Mouse (Mus musculus) megakaryocyte, embryonic 14.5 days (primary cell): ENCODE results near the gene Spata48. TPM values are rescaled to one million over a fixed set of nuclear protein-coding genes. Genes with fewer than 3 reads are reported as not detected.

Experiments
- H3K27me3 ChIP-seq: replicated peaks from 2 replicates; pipeline ENCODE3; 2012; ENCODE audit warnings: inconsistent platforms
- H3K36me3 ChIP-seq: replicated peaks from 2 replicates; pipeline ENCODE3; 2012; ENCODE audit warnings: low read length, inconsistent platforms, mixed read lengths
- H3K4me1 ChIP-seq: 2 replicates; pipeline ENCODE4 v1.6.1; 2012; ENCODE audit warnings: inconsistent platforms
- H3K4me3 ChIP-seq: replicated peaks from 2 replicates; pipeline ENCODE3; 2012; ENCODE audit warnings: moderate library complexity, mild to moderate bottlenecking, inconsistent platforms
- H3K9me3 ChIP-seq: 2 replicates; pipeline ENCODE4 v1.6.1; 2012; ENCODE audit warnings: inconsistent platforms
- FLI1 ChIP-seq: IDR thresholded peaks from 2 replicates; pipeline ENCODE4 v1.6.1; 2012; ENCODE audit warnings: low read length, inconsistent platforms, mixed read lengths
- GATA1 ChIP-seq: IDR thresholded peaks from 3 replicates; pipeline ENCODE4 v1.6.1; 2012; ENCODE audit warnings: mixed read lengths, low read length, inconsistent platforms, borderline replicate concordance
- polyA plus RNA-seq: library from polyadenylated mRNA; stranded (reverse); fragments of >175 nt; gene quantifications from 2 replicates; pipeline ENCODE4 v1.2.3, GENCODE M21; 2012; ENCODE audit warnings: low replicate concordance; ENCODE audit not compliant: insufficient read depth

Spata48 gene
- polyA plus RNA-seq, 1 experiment: 6.8 TPM

- Histone ChIP-seq H3K4me3 (no peak overlapping the region), H3K36me3 (no peaks in the 10 kb centered on the region), H3K27me3 (no peaks in the 10 kb centered on the region), H3K9me3 (no peaks in the 10 kb centered on the region), H3K4me1 (peaks cover 24% of the 10 kb centered on the region)
- no peak for TF ChIP-seq GATA1
- no peak for TF ChIP-seq FLI1
These were observed 67.3 kb downstream of the Spata48 start for GRCm38 (mm10) chr11:11529165-11529564.

DNA sequence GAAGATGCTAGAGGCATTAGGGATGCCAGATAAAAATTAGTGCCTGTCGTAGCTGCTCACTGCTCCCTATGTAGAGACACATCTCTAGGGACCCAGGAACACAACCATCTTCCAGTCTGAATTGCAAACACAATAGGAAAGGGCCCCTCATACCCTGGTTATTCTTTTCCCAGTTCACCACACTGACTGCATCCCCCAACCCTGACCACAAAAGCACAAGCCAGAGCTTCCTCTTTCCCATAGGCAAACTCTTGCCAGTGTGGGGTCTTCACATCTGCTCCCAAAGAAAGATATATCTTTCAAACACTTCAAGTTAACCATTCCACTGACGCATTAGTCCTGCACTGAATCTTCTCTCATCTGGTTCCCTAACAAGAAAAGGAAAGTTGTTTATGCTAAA lies 68.2 kb downstream of the Spata48 start:
- Histone ChIP-seq H3K9me3 (no peaks in the 10 kb centered on the region), H3K36me3 (no peaks in the 10 kb centered on the region), H3K4me1 (peaks cover 24% of the 10 kb centered on the region), H3K27me3 (no peaks in the 10 kb centered on the region), H3K4me3 (no peak overlapping the region)
- TF ChIP-seq FLI1: no peak

- peaks cover 9% of the 10 kb centered on the region; the same call in 1 of the 2 replicates for H3K4me1 ChIP-seq
- no peak overlapping the region for H3K4me3 ChIP-seq
- H3K27me3 ChIP-seq: no peaks in the 10 kb centered on the region
- TF ChIP-seq GATA1 (no peak), FLI1 (no peak)
- no peaks in the 10 kb centered on the region for H3K9me3 ChIP-seq
- H3K36me3 ChIP-seq: no peaks in the 10 kb centered on the region
These were observed 74.4 kb downstream of the Spata48 start for GRCm38 (mm10) chr11:11536295-11536694.

DNA sequence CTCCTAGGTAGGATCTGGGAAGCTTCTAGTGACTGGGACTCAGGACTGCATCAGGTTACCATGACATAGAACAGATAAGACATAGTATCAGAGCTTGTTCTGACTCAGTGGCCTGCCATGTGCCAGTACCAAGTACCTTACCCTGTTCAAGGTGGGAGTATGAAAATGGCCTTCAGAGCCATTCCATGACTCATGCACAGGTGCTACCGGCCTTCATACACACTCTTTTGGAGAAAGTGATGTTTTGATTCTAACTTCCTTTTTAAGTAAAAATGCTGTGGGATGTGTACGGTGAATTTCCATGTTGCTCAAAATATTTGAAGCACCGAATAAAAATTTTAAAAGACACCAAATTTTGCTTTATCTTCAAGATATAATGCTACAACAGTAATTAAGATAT lies 84.1 kb downstream of the Spata48 start:
- Histone ChIP-seq H3K9me3 (no peaks in the 10 kb centered on the region), H3K4me1 (peaks cover 18% of the 10 kb centered on the region), H3K27me3 (no peaks in the 10 kb centered on the region), H3K4me3 (no peak overlapping the region), H3K36me3 (no peaks in the 10 kb centered on the region)
- no peak for TF ChIP-seq GATA1
- TF ChIP-seq FLI1: no peak

GRCm38 (mm10) chr11:11546903-11547511 lies 85.1 kb downstream of the Spata48 start:
- H3K36me3 ChIP-seq: no peaks in the 10 kb centered on the region
- peaks cover 18% of the 10 kb centered on the region for H3K4me1 ChIP-seq
- no peaks in the 10 kb centered on the region for H3K9me3 ChIP-seq
- TF ChIP-seq FLI1 (no peak), GATA1 (no peak)
- H3K4me3 ChIP-seq: no peak overlapping the region
- no peaks in the 10 kb centered on the region for H3K27me3 ChIP-seq

DNA sequence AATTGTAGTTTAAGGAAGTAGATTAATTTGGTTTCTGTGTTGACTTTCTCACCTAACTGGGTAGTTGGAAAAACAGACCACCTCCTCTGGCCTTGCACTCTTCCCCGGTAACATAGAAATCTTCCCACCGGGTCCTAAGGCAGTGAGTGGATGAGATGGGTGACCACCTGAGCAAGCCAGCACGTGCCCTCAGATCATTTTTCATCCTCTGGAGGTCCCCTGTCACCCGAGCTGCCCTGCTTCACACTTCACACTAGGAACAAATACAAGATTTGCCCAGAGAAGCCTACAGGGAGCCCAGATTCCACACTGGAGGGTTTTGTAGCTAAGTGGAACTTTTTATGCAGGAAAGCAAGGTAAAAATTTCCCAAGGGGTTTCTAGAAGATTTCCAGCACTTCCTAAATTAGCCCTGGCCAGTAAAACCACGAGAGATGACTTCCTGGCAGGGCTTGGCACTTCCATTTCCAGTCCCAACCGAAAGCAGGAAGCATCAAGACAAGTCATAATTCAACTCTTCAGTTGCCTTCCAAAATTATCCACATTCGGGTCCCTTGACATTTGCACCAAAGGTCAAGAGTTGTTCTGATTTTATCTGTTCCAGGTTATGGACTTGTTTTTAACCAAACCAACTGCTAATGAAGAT lies 85.8 kb downstream of the Spata48 start:
- no peak for TF ChIP-seq FLI1
- no peak for TF ChIP-seq GATA1
- Histone ChIP-seq H3K27me3 (no peaks in the 10 kb centered on the region), H3K9me3 (no peaks in the 10 kb centered on the region), H3K4me3 (no peak overlapping the region), H3K4me1 (peaks cover 18% of the 10 kb centered on the region), H3K36me3 (no peaks in the 10 kb centered on the region)

DNA sequence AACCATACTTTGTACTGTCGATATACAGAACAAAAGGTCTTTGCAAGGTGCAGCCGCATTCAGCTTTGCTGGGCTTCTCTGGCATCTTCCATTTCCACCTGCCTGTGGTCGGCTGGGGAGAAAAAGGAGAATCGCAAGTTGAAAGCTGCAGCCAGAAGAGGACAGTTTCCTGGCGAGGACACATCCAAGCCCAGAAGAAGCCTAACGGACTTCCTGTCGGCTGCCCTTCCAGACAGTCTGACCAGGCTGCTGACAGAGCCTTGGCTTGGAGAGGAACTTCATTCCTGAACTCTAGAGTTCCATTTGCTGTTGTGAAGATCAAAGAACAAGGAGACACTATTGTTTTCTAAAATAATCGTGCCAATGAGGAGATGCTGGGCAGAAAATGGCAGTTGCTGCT lies 93.7 kb downstream of the Spata48 start:
- H3K4me1 ChIP-seq: peaks cover 37% of the 10 kb centered on the region
- no peaks in the 10 kb centered on the region for H3K36me3 ChIP-seq

DNA sequence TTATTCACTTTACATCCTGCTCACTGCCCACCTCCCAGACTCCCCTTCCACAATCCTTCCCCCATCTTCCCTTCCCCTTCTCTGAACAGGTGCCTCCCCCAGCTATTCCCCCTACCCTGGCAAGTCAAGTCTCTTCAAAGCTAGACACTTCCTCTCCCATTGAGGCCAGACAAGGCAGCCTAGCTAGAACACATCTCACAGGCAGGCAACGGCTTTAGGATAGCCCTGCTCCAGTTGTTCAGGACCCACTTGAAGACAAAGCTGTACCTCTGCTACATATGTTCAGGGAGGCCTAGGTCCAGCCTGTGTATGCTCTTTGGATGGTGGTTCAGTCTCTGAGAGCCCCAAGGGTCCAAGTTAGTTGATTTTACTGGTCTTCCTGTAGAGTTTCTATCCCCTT lies 94.3 kb downstream of the Spata48 start:
- Histone ChIP-seq H3K4me1 (peaks cover 40% of the 10 kb centered on the region), H3K9me3 (no peaks in the 10 kb centered on the region), H3K4me3 (no peak overlapping the region), H3K36me3 (no peaks in the 10 kb centered on the region), H3K27me3 (no peaks in the 10 kb centered on the region)
- TF ChIP-seq FLI1: no peak
- TF ChIP-seq GATA1: no peak

More for the DNA sequence above, 93.7 kb downstream of the Spata48 start:
- TF ChIP-seq GATA1: no peak
- TF ChIP-seq FLI1: no peak
- Histone ChIP-seq H3K27me3 (no peaks in the 10 kb centered on the region), H3K4me3 (no peak overlapping the region), H3K9me3 (no peaks in the 10 kb centered on the region)

- H3K9me3 ChIP-seq: no peaks in the 10 kb centered on the region
- peaks cover 2% of the 10 kb centered on the region for H3K27me3 ChIP-seq
- TF ChIP-seq FLI1 (no peak), GATA1 (no peak)
- no peaks in the 10 kb centered on the region for H3K36me3 ChIP-seq
- H3K4me3 ChIP-seq: peak overlapping the region; percentile 75
- peaks cover 44% of the 10 kb centered on the region for H3K4me1 ChIP-seq
These were observed 95.5 kb downstream of the Spata48 start for GRCm38 (mm10) chr11:11557173-11557967.

DNA sequence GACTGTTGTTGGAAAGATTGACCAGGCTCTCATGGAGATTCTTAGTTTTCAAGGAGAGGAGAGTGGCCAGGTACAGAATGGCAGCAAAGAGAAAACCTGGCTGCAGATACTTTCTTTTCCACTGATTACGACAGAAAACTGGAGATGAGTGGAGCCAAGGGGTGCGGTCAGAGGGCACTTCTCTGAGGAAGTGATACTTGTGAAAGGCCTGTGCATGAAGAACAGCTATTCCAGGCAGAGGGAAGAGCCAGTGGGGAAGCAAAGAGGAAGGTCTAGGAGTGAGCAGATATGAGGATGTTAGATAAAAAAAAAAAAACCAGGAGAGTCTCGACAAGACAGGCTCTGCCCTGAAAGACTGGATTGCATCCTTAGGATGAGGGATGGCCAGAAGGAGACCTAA lies 96.8 kb downstream of the Spata48 start:
- no peak for TF ChIP-seq GATA1
- TF ChIP-seq FLI1: no peak
- Histone ChIP-seq H3K36me3 (no peaks in the 10 kb centered on the region), H3K4me1 (peaks cover 47% of the 10 kb centered on the region), H3K9me3 (no peaks in the 10 kb centered on the region), H3K4me3 (no peak overlapping the region), H3K27me3 (peaks cover 2% of the 10 kb centered on the region)
